Mouse (Mus musculus) left cerebral cortex, postnatal 10 days (tissue): ENCODE measurements around the gene Txnip. TPM values are rescaled to one million over a fixed set of nuclear protein-coding genes. Genes with fewer than 3 reads are reported as not detected.
"Not testable (repeated sequence)": the region's sequence is repeated elsewhere in the genome, so short reads cannot be mapped to it uniquely, and the experiment has no call there.

Experiments used
- DNase-seq, 2 experiments: peaks; one replicate each; pipeline ENCODE4 v3.0.0; 2021 to 2022; ENCODE audit warnings: low spot score in 2 of 2, mixed read lengths in 1 of 2; ENCODE audit errors: extremely low spot score in 1 of 2
- intact Hi-C: fragments of 180-260 bp; cut with DNase I; formaldehyde crosslinking; loops from one replicate; pipeline ENCODE4 v1.15.1; 2025
- total RNA-seq, 2 experiments: library from RNA; stranded (reverse); gene quantifications; 2 replicates each; pipeline ENCODE4 v1.2.3; 2021

Gene Txnip
- 10 to 100 TPM; 40.3 to 45.4 TPM for total RNA-seq

- intact Hi-C loops, result no loop called here
- DNase-seq, result peak; percentile 99 to 100
Observed at GRCm38 (mm10) chr3:96557694-96558093, at the start of gene Txnip. Gene Txnip (plus strand): TSS chr3:96557957.

DNA sequence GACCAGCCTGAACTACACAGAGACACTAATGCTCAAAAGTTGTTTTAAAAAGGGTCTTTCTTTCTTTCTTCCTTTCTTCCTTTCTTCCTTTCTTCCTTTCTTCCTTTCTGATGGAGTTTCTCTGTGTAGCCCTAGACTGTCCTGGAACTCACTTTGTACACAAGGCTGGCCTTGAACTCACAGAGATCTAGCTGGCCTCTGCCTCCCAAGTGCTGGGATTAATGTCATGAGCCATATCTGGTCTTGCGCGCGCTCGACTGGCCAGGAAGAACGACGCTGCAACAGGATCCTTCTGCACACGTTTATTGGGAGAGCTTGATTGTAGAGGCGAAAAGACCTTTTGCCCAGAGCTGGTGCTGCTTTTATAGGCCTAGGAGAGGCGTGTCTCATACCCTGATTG, 49.8 kb upstream of the Txnip start:
- DNase-seq, intact Hi-C loops: not testable (repeated sequence)

- no peak for DNase-seq
- intact Hi-C loops, result no loop called here
Observed at GRCm38 (mm10) chr3:96520171-96520570, 37.6 kb upstream of the Txnip start.

DNA sequence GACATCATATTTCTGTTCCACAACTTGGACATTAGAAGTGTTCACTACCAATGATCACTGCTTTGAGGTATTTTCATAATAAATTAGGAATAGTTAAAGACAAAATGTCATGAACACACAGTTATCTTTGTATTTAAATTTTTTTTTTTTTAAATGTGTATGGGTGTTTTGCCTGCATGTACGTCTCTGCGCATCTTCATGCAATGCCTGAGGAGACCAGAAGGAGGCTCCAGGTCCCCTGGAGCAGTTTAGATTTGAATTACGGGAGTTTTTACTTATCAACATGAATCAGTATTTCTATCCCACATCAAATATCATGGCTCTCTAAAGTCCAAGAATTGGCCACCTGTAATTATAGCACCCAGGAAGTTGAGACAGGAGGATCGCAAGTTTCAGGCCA, 35.6 kb upstream of the Txnip start:
- DNase-seq, result no peak
- intact Hi-C loops, result no loop called here

GRCm38 (mm10) chr3:96524028-96524810, 33.5 kb upstream of the Txnip start:
- no peak for DNase-seq
- intact Hi-C loops, result no loop called here

GRCm38 (mm10) chr3:96524914-96525313, 32.8 kb upstream of the Txnip start, which contains the start of gene Hfe2:
Gene Hfe2 (plus strand): TSS chr3:96525172.
- intact Hi-C loops, result no loop called here
- no peak for DNase-seq

DNA sequence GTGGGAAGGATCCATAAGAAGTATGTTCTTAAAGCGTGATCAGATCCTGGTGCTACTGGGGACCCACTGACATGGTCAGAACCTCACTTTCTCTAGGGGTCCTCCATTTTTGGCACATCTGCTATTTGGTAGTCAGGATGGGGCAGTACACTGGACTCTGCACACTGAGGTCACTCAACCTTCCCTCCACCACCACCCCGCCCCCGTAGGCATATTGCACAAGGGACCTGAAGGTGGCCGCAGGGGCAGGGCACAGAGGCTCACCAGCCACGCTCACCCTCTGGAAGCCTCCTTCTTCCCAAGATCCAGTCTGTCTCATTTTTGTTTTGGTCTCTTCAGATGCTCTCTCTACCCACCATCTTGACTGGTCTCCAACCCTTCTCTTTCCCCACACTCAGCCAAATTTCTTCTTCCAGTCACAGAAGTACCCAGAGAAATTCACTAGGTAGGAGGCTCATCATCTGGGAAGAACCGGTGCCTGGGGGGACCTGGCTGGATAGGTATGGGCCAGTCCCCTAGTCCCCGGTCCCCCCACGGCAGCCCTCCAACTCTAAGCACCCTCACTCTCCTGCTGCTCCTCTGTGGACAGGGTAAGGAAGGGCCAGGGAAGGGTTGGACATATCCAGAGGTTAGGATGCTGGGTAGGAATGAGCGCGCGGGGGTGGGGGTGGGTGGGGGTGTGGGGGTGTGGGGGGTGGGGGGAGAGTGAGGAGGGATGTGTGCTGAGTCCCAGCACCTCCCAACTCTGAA, 31.6 kb upstream of the Txnip start:
- intact Hi-C loops, result no loop called here
- DNase-seq, result no peak

- no peak for DNase-seq
- intact Hi-C loops, result no loop called here
Observed at GRCm38 (mm10) chr3:96526864-96527542, 30.8 kb upstream of the Txnip start.

DNA sequence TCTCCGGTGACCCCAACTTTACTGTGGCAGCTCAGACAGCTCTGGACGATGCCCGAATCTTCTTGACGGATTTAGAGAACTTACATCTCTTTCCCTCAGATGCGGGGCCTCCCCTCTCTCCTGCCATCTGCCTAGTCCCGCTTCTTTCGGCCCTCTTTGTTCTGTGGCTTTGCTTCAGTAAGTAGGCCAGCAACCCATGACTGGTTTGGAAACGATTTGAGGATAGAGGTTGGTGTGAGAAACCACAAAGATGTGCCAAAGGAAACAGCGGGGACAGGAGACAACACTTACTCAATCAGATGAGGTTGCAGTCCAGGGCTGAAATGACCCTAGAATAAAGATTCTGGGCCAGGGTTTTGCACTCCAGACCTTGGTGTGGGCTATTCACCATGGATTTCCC, 29.3 kb upstream of the Txnip start:
- intact Hi-C loops, result no loop called here
- no peak for DNase-seq

- no peak for DNase-seq
- intact Hi-C loops, result no loop called here
Observed at GRCm38 (mm10) chr3:96532050-96532449, 25.7 kb upstream of the Txnip start.

GRCm38 (mm10) chr3:96534300-96534699, 23.5 kb upstream of the Txnip start:
- intact Hi-C loops, result no loop called here
- no peak for DNase-seq

DNA sequence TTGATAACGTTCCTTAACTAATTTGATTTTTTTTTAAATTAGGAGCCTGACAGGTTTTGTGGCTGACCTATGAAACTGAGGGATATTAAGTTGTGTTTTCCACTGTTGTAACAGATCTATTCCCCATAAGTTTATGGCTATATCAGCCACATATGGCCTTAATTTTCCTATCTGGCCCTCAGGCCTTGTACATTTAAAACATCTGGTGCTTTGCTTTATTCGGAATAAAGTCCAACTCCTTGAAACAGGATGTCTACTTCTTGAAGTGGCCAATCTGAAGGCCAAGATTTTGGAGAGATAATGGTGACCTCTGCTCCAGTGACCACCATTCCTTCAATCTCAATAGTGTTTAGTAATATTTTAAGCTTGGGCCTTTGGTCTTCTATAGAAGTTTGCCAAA, 18.4 kb upstream of the Txnip start:
- intact Hi-C loops, result no loop called here
- no peak for DNase-seq

GRCm38 (mm10) chr3:96540740-96541139, 17.0 kb upstream of the Txnip start:
- DNase-seq, result no peak
- intact Hi-C loops, result no loop called here

- intact Hi-C loops, result no loop called here
Observed at GRCm38 (mm10) chr3:96541328-96542078, 16.3 kb upstream of the Txnip start.

GRCm38 (mm10) chr3:96542554-96542953, 15.2 kb upstream of the Txnip start:
- no peak for DNase-seq
- intact Hi-C loops, result no loop called here

More at GRCm38 (mm10) chr3:96541328-96542078, 16.3 kb upstream of the Txnip start:
- DNase-seq, result no peak

GRCm38 (mm10) chr3:96543345-96543744, 14.4 kb upstream of the Txnip start:
- DNase-seq, result no peak
- intact Hi-C loops, result no loop called here

DNA sequence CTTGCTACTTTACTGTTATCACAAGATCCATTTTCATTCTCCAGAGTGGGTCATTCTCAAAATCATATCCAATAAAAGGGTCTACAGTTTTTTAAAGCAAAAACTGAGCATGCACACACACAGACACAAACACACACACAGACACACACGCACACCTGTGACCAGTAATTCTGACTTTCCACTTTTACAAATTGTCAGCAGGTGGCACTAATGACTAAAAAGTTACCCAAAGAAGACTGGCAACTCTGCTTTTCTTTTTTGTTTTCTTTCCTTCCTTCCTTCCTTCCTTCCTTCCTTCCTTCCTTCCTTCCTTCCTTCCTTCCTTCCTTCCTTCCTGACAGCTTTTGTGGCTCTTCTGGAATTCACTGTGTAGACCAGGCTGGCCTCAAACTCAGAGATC, 12.2 kb upstream of the Txnip start:
- DNase-seq, result no peak
- intact Hi-C loops, result loop anchor here (5.0 kb wide), 1 partner anchor 152 kb away; the partner anchor contains the start of gene Pias3

GRCm38 (mm10) chr3:96546880-96547279, 10.9 kb upstream of the Txnip start:
- no peak for DNase-seq
- intact Hi-C loops, result loop anchor here (1.0 to 5.0 kb wide), 2 partner anchors 33 to 150 kb away; partner anchors contain the start of gene Pias3
